Mouse (Mus musculus): Measurements from ENCODE around the gene Psapl1. TPM values are rescaled to one million over a fixed set of nuclear protein-coding genes. Genes with fewer than 3 reads are reported as not detected.

Gene Psapl1
- polyA plus RNA-seq, 1 experiment from 2014 or later: 0.11 TPM

- Histone ChIP-seq H3K27ac (replicated peaks; ENCODE audit: low read depth, low read length) (no peak overlapping the region), H3K4me2 (ENCODE audit: low read depth, severe bottlenecking) (no peak overlapping the region), H3K36me3 (ENCODE audit: control insufficient read depth, insufficient read depth, low read length) (no peaks in the 10 kb centered on the region), H3K4me1 (ENCODE audit: control insufficient read depth, insufficient read depth, low read length) (no peaks in the 10 kb centered on the region; the same call in 1 of the 2 replicates), H3K9ac (ENCODE audit: low read length) (no peak overlapping the region), H3K9me3 (ENCODE audit: control insufficient read depth, low read length) (no peaks in the 10 kb centered on the region), H3K27me3 (ENCODE audit: control insufficient read depth, insufficient read depth, low read length) (no peaks in the 10 kb centered on the region), H3K4me3 (ENCODE audit: low read depth, low read length) (no peak overlapping the region)
- no peak for ATAC-seq (ENCODE audit: insufficient number of reproducible peaks, low FRiP score, low TSS enrichment, low read depth)
- 81% methylated on average over 3 of the region's 3 CpGs for WGBS
- no peak for DNase-seq (ENCODE audit: low spot score)
Measured at GRCm38 (mm10) chr5:36248022-36248421, 44.2 kb downstream of the Psapl1 start.

- Histone ChIP-seq H3K9ac (ENCODE audit: low read length) (no peak overlapping the region), H3K27ac (replicated peaks; ENCODE audit: low read depth, low read length) (no peak overlapping the region), H3K4me3 (ENCODE audit: low read depth, low read length) (no peak overlapping the region), H3K36me3 (ENCODE audit: control insufficient read depth, insufficient read depth, low read length) (no peaks in the 10 kb centered on the region), H3K4me2 (ENCODE audit: low read depth, severe bottlenecking) (no peak overlapping the region), H3K9me3 (ENCODE audit: control insufficient read depth, low read length) (no peaks in the 10 kb centered on the region), H3K4me1 (ENCODE audit: control insufficient read depth, insufficient read depth, low read length) (peaks cover 5% of the 10 kb centered on the region), H3K27me3 (ENCODE audit: control insufficient read depth, insufficient read depth, low read length) (no peaks in the 10 kb centered on the region)
- no peak for ATAC-seq (ENCODE audit: insufficient number of reproducible peaks, low FRiP score, low TSS enrichment, low read depth)
- whole genome bisulfite sequencing: 87% methylated on average over 17 of the region's 17 CpGs
- no peak for DNase-seq (ENCODE audit: low spot score)
Measured at GRCm38 (mm10) chr5:36252746-36253504, 49.1 kb downstream of the Psapl1 start.

- Histone ChIP-seq H3K9ac (ENCODE audit: low read length) (no peak overlapping the region), H3K9me3 (ENCODE audit: control insufficient read depth, low read length) (no peaks in the 10 kb centered on the region; the same call in 1 of the 2 replicates), H3K4me2 (ENCODE audit: low read depth, severe bottlenecking) (no peak overlapping the region), H3K4me3 (ENCODE audit: low read depth, low read length) (no peak overlapping the region), H3K27ac (replicated peaks; ENCODE audit: low read depth, low read length) (no peak overlapping the region), H3K4me1 (ENCODE audit: control insufficient read depth, insufficient read depth, low read length) (peaks cover 5% of the 10 kb centered on the region), H3K36me3 (ENCODE audit: control insufficient read depth, insufficient read depth, low read length) (no peaks in the 10 kb centered on the region), H3K27me3 (ENCODE audit: control insufficient read depth, insufficient read depth, low read length) (no peaks in the 10 kb centered on the region)
- DNase-seq (ENCODE audit: low spot score) (peak; percentile 46), ATAC-seq (ENCODE audit: insufficient number of reproducible peaks, low FRiP score, low TSS enrichment, low read depth) (peak; percentile 63)
- WGBS: 54% methylated on average over 18 of the region's 18 CpGs
Measured at GRCm38 (mm10) chr5:36254642-36255516, 51.1 kb downstream of the Psapl1 start.

Other genes starting within 250 kb of the Psapl1 start
- 6.4 and 8.3 TPM in 2 replicates for gene Sorcs2, start 194.1 kb downstream of the Psapl1 start, polyA plus RNA-seq (2014; fragmentation: Nextera tagmentation; extraction: Ambion mirVana)

Measured in limb, embryonic 11.5 days (tissue).